Mouse (Mus musculus): ENCODE data around the gene Auts2. TPM values are rescaled to one million over a fixed set of nuclear protein-coding genes. Genes with fewer than 3 reads are reported as not detected.

Auts2 gene
- polyA plus RNA-seq, 1 experiment from 2014 or later, result 32.6 TPM

- Histone ChIP-seq H3K4me2 (replicated peaks; ENCODE audit: low read depth, low read length) (no peak overlapping the region), H3K9ac (ENCODE audit: low read depth, low read length) (no peak overlapping the region), H3K27ac (ENCODE audit: low read depth, low read length) (no peak overlapping the region), H3K9me3 (ENCODE audit: control insufficient read depth, low read length) (no peaks in the 10 kb centered on the region), H3K36me3 (ENCODE audit: control insufficient read depth, insufficient read depth, low read length) (no peaks in the 10 kb centered on the region), H3K4me1 (ENCODE audit: control insufficient read depth, insufficient read depth, low read length) (peaks cover 31% of the 10 kb centered on the region), H3K4me3 (ENCODE audit: low read length) (no peak overlapping the region), H3K27me3 (ENCODE audit: control insufficient read depth, insufficient read depth, low read length) (no peaks in the 10 kb centered on the region)
- WGBS, result 66% methylated on average over 7 of the region's 7 CpGs
- no peak for ATAC-seq (ENCODE audit: low FRiP score, low TSS enrichment)
These were observed 53.3 kb downstream of the Auts2 start for GRCm38 (mm10) chr5:132489736-132490313.

- H3K9ac ChIP-seq (ENCODE audit: low read depth, low read length), result no peak overlapping the region
- no peaks in the 10 kb centered on the region for H3K9me3 ChIP-seq (ENCODE audit: control insufficient read depth, low read length)
- no peaks in the 10 kb centered on the region for H3K27me3 ChIP-seq (ENCODE audit: control insufficient read depth, insufficient read depth, low read length)
- WGBS, result 56% methylated on average over 7 of the region's 7 CpGs
- ATAC-seq (ENCODE audit: low FRiP score, low TSS enrichment), result no peak
- H3K27ac ChIP-seq (ENCODE audit: low read depth, low read length), result no peak overlapping the region
- no peak overlapping the region for H3K4me3 ChIP-seq (ENCODE audit: low read length)
- no peaks in the 10 kb centered on the region for H3K36me3 ChIP-seq (ENCODE audit: control insufficient read depth, insufficient read depth, low read length)
- H3K4me1 ChIP-seq (ENCODE audit: control insufficient read depth, insufficient read depth, low read length), result peaks cover 32% of the 10 kb centered on the region
- H3K4me2 ChIP-seq (replicated peaks; ENCODE audit: low read depth, low read length), result no peak overlapping the region
These were observed 56.3 kb downstream of the Auts2 start for GRCm38 (mm10) chr5:132486831-132487230.

- H3K9ac ChIP-seq (ENCODE audit: low read depth, low read length), result no peak overlapping the region
- 88% methylated on average over 6 of the region's 6 CpGs for WGBS
- no peak for ATAC-seq (ENCODE audit: low FRiP score, low TSS enrichment)
- H3K4me2 ChIP-seq (replicated peaks; ENCODE audit: low read depth, low read length), result no peak overlapping the region
- no peak overlapping the region for H3K4me3 ChIP-seq (ENCODE audit: low read length)
- H3K9me3 ChIP-seq (ENCODE audit: control insufficient read depth, low read length), result no peaks in the 10 kb centered on the region
- H3K4me1 ChIP-seq (ENCODE audit: control insufficient read depth, insufficient read depth, low read length), result peaks cover 24% of the 10 kb centered on the region
- no peaks in the 10 kb centered on the region for H3K36me3 ChIP-seq (ENCODE audit: control insufficient read depth, insufficient read depth, low read length)
- H3K27me3 ChIP-seq (ENCODE audit: control insufficient read depth, insufficient read depth, low read length), result no peaks in the 10 kb centered on the region
- no peak overlapping the region for H3K27ac ChIP-seq (ENCODE audit: low read depth, low read length)
These were observed 57.1 kb downstream of the Auts2 start for GRCm38 (mm10) chr5:132485994-132486393.

- 62% methylated on average over 3 of the region's 3 CpGs for WGBS
- Histone ChIP-seq H3K4me1 (ENCODE audit: control insufficient read depth, insufficient read depth, low read length) (peaks cover 28% of the 10 kb centered on the region), H3K4me3 (ENCODE audit: low read length) (no peak overlapping the region), H3K4me2 (replicated peaks; ENCODE audit: low read depth, low read length) (no peak overlapping the region), H3K27me3 (ENCODE audit: control insufficient read depth, insufficient read depth, low read length) (no peaks in the 10 kb centered on the region), H3K36me3 (ENCODE audit: control insufficient read depth, insufficient read depth, low read length) (no peaks in the 10 kb centered on the region), H3K9ac (ENCODE audit: low read depth, low read length) (no peak overlapping the region), H3K9me3 (ENCODE audit: control insufficient read depth, low read length) (no peaks in the 10 kb centered on the region), H3K27ac (ENCODE audit: low read depth, low read length) (no peak overlapping the region)
- ATAC-seq (ENCODE audit: low FRiP score, low TSS enrichment), result no peak
These were observed 57.7 kb downstream of the Auts2 start for GRCm38 (mm10) chr5:132485448-132485847.

GRCm38 (mm10) chr5:132481476-132481875, 61.7 kb downstream of the Auts2 start:
- no peak overlapping the region for H3K4me2 ChIP-seq (replicated peaks; ENCODE audit: low read depth, low read length)
- peaks cover 20% of the 10 kb centered on the region; the same call in 1 of the 2 replicates for H3K4me1 ChIP-seq (ENCODE audit: control insufficient read depth, insufficient read depth, low read length)
- WGBS, result 23% methylated on average over 3 of the region's 3 CpGs

GRCm38 (mm10) chr5:132480461-132480860, 62.7 kb downstream of the Auts2 start:
- H3K4me3 ChIP-seq (ENCODE audit: low read length), result no peak overlapping the region
- H3K4me1 ChIP-seq (ENCODE audit: control insufficient read depth, insufficient read depth, low read length), result peaks cover 15% of the 10 kb centered on the region; the same call in 1 of the 2 replicates
- H3K27ac ChIP-seq (ENCODE audit: low read depth, low read length), result no peak overlapping the region
- no peak for ATAC-seq (ENCODE audit: low FRiP score, low TSS enrichment)
- no peaks in the 10 kb centered on the region for H3K36me3 ChIP-seq (ENCODE audit: control insufficient read depth, insufficient read depth, low read length)
- 73% methylated on average over 6 of the region's 6 CpGs for WGBS
- no peak overlapping the region for H3K9ac ChIP-seq (ENCODE audit: low read depth, low read length)
- no peak overlapping the region for H3K4me2 ChIP-seq (replicated peaks; ENCODE audit: low read depth, low read length)
- H3K9me3 ChIP-seq (ENCODE audit: control insufficient read depth, low read length), result no peaks in the 10 kb centered on the region
- no peaks in the 10 kb centered on the region for H3K27me3 ChIP-seq (ENCODE audit: control insufficient read depth, insufficient read depth, low read length)

More at GRCm38 (mm10) chr5:132481476-132481875, 61.7 kb downstream of the Auts2 start:
- no peak overlapping the region for H3K27ac ChIP-seq (ENCODE audit: low read depth, low read length)
- H3K9ac ChIP-seq (ENCODE audit: low read depth, low read length), result no peak overlapping the region
- no peaks in the 10 kb centered on the region for H3K9me3 ChIP-seq (ENCODE audit: control insufficient read depth, low read length)
- no peak for ATAC-seq (ENCODE audit: low FRiP score, low TSS enrichment)
- no peak overlapping the region for H3K4me3 ChIP-seq (ENCODE audit: low read length)
- no peaks in the 10 kb centered on the region for H3K36me3 ChIP-seq (ENCODE audit: control insufficient read depth, insufficient read depth, low read length)
- H3K27me3 ChIP-seq (ENCODE audit: control insufficient read depth, insufficient read depth, low read length), result no peaks in the 10 kb centered on the region

- no peak overlapping the region for H3K27ac ChIP-seq (ENCODE audit: low read depth, low read length)
- WGBS, result 71% methylated on average over 11 of the region's 11 CpGs
- H3K27me3 ChIP-seq (ENCODE audit: control insufficient read depth, insufficient read depth, low read length), result no peaks in the 10 kb centered on the region
- H3K4me1 ChIP-seq (ENCODE audit: control insufficient read depth, insufficient read depth, low read length), result peaks cover 15% of the 10 kb centered on the region; the same call in 1 of the 2 replicates
- H3K36me3 ChIP-seq (ENCODE audit: control insufficient read depth, insufficient read depth, low read length), result no peaks in the 10 kb centered on the region
- H3K4me2 ChIP-seq (replicated peaks; ENCODE audit: low read depth, low read length), result no peak overlapping the region
- no peak overlapping the region for H3K9ac ChIP-seq (ENCODE audit: low read depth, low read length)
- no peak for ATAC-seq (ENCODE audit: low FRiP score, low TSS enrichment)
- H3K4me3 ChIP-seq (ENCODE audit: low read length), result no peak overlapping the region
- no peaks in the 10 kb centered on the region for H3K9me3 ChIP-seq (ENCODE audit: control insufficient read depth, low read length)
These were observed 63.8 kb downstream of the Auts2 start for GRCm38 (mm10) chr5:132479227-132479857.

- Histone ChIP-seq H3K9ac (ENCODE audit: low read depth, low read length) (no peak overlapping the region), H3K4me2 (replicated peaks; ENCODE audit: low read depth, low read length) (no peak overlapping the region), H3K36me3 (ENCODE audit: control insufficient read depth, insufficient read depth, low read length) (no peaks in the 10 kb centered on the region), H3K9me3 (ENCODE audit: control insufficient read depth, low read length) (no peaks in the 10 kb centered on the region), H3K4me1 (ENCODE audit: control insufficient read depth, insufficient read depth, low read length) (peaks cover 15% of the 10 kb centered on the region; the same call in 1 of the 2 replicates), H3K4me3 (ENCODE audit: low read length) (no peak overlapping the region), H3K27me3 (ENCODE audit: control insufficient read depth, insufficient read depth, low read length) (no peaks in the 10 kb centered on the region), H3K27ac (ENCODE audit: low read depth, low read length) (no peak overlapping the region)
- 47% methylated on average over 1 of the region's 1 CpGs for WGBS
- no peak for ATAC-seq (ENCODE audit: low FRiP score, low TSS enrichment)
These were observed 65.6 kb downstream of the Auts2 start for GRCm38 (mm10) chr5:132477533-132477932.

- H3K27me3 ChIP-seq (ENCODE audit: control insufficient read depth, insufficient read depth, low read length), result no peaks in the 10 kb centered on the region
- H3K27ac ChIP-seq (ENCODE audit: low read depth, low read length), result no peak overlapping the region
- WGBS, result 79% methylated on average over 5 of the region's 5 CpGs
- no peak overlapping the region for H3K4me3 ChIP-seq (ENCODE audit: low read length)
- H3K9me3 ChIP-seq (ENCODE audit: control insufficient read depth, low read length), result no peaks in the 10 kb centered on the region
- no peak overlapping the region for H3K9ac ChIP-seq (ENCODE audit: low read depth, low read length)
- no peaks in the 10 kb centered on the region for H3K36me3 ChIP-seq (ENCODE audit: control insufficient read depth, insufficient read depth, low read length)
- H3K4me2 ChIP-seq (replicated peaks; ENCODE audit: low read depth, low read length), result no peak overlapping the region
- ATAC-seq (ENCODE audit: low FRiP score, low TSS enrichment), result no peak
- H3K4me1 ChIP-seq (ENCODE audit: control insufficient read depth, insufficient read depth, low read length), result peaks cover 5% of the 10 kb centered on the region; the same call in 1 of the 2 replicates
These were observed 70.2 kb downstream of the Auts2 start for GRCm38 (mm10) chr5:132472905-132473321.

Measured in kidney, embryonic 14.5 days (tissue).